Mouse (Mus musculus) right cerebral cortex, postnatal 14 days (tissue): Measurements from ENCODE around the gene Sox30.

ENCODE experiments used
- DNase-seq: peaks from one replicate; pipeline ENCODE4 v3.0.0; 2022

Sox30 gene

GRCm38 (mm10) chr11:45979946-45980892 lies at the start of gene Sox30:
Gene Sox30, plus strand, starts transcription at chr11:45980310.
- peak; percentile 63 for DNase-seq

DNA sequence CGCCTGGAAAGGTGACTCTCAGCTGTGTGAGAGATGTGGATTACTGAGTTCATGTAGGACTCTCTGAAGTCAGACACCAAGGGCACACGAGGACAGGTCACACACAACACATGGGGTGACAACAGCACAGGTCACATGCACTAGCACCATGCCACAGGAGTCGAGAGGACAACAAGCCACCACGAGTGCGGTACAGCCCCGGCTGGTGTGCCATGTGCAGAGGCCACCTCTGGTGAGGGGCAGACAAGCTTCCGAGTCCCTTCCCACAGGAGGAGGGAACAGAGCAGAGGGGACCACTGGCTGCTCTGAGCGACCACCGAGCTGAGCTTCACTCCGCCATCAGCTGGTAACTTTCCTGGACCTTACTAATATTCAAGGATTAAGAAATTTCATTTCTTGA lies 47.3 kb upstream of the Sox30 start:
- no peak for DNase-seq

- no peak for DNase-seq
These were observed 42.6 kb upstream of the Sox30 start for GRCm38 (mm10) chr11:45937478-45937877.

GRCm38 (mm10) chr11:45938917-45939316 lies 41.2 kb upstream of the Sox30 start:
- DNase-seq = no peak

DNA sequence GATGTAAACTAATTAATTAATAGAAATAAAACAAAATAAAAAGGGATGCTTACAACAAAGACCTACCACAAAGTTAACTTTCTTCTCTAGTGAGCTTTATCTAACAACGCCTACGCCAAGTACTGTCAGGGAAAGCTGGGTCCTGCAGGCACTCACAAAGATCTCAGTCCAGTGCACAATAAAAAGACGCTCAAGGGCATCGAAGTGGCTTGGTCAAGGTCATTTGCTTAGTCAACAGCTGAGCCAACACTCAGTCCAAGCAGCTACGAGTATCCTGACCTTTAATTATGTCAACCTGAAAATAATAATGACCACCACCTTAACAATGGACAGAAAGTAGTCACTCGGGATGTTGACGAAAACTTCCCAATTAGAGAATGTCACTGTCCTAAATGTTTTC lies 37.8 kb upstream of the Sox30 start:
- DNase-seq = no peak

DNA sequence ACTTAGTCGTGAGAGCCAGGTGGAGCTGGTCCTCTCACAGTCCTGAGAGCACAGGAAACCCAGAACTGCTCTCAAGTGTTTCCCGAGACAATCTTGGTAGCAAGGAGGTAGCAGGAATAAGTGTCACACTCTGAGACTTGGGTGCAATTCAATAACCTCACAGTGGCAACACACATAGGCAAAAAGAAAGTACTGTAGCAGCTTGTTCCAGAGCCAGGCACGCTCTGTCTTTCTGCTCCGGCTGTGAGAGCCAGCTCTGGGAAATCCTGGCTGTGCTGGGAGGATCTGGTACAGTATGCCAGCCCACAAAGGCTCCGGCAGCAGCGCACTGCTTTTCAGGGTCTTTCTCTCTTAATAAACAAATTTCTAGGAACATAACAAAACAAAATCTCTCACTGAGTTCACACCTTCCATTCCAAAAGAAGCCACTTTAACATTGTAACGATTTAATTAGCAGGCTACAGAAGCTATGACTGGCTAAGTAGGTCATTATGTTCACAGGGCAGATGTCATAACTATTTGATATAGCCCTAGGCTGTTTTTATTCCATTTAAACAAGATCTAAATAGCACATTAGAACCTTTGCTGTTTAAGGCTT lies 36.9 kb upstream of the Sox30 start:
- DNase-seq = peak; percentile 44

DNA sequence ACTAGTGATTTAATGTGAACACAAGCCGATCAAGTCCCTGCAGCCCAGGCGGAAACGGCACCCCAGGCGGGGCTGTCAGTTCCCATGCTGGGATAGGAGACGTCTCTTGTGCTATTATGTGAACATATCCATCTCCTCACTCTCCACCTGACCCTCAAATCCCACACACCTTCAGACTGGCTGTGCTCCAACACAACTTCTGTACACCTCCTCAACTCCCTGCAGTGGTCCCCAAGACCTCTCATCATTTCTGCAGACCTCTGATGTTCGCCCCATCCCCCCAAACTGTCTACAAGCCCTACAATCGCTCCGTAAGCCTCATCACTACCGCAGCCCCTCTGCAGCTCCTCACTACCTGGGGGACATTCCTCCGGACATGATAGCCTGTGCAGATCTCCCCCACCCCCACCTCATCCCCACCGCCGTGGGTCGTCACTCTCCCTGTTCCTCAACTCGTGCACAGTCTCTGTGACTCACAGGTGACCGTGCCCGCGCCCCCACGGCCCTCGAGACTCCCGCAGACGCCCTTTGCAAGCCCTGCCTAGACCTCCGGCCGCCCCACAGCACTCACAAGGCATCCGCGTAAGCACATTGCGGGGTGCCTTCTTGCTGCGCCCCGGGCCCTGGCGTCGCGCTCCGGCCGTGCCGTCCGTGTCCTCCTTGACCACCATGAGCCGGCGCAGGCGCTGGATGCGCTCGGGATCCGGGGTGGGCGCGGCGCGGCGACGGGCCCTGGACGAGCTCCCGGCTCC lies 36.0 kb upstream of the Sox30 start:
- peak; percentile 32 for DNase-seq

DNA sequence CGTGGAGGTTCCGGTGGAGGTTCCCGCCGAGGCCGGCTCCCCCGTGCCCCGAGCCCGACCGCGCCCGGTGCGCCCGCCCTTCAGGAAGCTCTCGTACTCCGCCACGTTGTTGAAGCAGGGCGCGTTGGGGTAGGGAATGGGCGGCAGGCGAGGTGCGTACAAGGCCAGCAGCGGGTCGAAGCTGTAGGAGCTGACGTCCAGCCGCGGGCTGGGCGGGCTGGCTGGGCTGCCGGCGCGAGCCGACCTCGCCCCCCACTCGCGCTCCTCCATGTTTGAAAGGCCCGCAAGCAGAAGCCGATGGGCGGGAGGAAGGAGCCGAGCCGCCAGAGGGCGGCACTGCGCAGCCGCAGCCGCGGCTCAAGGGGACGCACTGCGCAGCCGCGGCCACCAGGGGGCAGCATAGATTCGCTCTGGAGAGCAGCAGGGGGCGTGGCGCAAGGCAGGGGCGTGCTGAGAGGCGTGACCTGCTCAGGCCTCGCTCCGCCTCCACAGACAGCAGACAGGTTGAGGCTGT lies 35.4 kb upstream of the Sox30 start, which contains the start of gene Lsm11:
Lsm11 (minus strand) TSS at position 293 of the 514 bp plus-strand sequence.
- peak; percentile 97 for DNase-seq

DNA sequence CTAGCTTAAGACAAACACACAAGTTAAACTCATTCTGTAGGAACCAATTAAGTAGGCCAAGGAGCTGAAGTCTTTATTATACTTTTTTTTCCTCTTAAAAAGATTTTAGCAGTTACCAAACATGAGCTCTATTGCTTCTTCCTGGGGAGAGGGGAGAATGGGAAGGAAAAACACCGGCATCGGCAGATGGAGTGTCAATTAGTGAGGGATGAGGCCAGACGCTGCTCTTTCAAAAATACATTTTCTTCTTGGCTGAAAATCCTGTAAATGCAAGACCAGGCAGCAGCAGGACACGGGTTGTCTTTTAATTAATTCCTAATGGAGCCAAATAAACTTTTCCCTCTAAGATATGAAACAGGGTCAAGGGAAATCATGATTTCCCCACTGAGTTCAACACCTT lies 33.3 kb upstream of the Sox30 start:
- no peak for DNase-seq

DNA sequence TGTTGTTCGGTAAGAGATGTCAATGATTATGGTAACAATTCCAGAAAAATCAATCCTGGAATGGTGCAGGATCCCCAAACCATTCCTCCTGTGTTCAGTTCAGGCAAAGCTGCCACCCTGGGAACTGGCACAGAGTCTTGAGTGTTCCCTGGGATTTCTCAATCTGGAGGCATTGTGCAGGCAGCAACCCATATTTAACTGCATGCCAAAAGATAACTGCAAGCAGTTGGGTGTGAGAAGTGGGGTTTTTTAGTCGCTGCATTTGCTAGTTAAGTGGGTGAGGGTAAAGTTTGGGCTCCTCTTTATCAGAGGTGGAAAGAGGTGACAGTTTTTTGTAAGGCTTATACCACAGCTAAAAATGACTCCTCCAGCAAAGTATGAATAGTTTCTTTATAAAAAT lies 32.6 kb upstream of the Sox30 start:
- no peak for DNase-seq

- DNase-seq = peak; percentile 82
These were observed 24.9 kb upstream of the Sox30 start, which contains the start of gene Thg1l for GRCm38 (mm10) chr11:45955127-45955627. Gene Thg1l, minus strand, starts transcription at chr11:45955494.

GRCm38 (mm10) chr11:45959598-45959997 lies 20.5 kb upstream of the Sox30 start:
- DNase-seq = peak; percentile 35

DNA sequence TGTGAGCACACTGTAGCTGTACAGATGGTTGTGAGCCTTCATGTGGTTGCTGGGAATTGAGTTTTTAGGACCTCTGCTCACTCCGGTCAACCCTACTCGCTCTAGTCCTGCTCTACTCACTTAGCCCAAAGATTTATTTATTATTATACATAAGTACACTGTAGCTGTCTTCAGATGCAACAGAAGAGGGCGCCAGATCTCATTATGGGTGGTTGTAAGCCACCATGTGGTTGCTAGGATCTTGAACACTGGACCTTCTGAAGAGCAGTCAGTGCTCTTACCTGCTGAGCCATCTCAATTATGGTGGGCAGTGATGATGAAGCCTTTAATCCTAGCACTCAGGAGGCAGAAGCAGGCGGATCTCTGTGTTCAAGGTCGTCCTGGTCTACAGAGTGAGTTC lies 20.1 kb upstream of the Sox30 start:
- DNase-seq = no peak

DNA sequence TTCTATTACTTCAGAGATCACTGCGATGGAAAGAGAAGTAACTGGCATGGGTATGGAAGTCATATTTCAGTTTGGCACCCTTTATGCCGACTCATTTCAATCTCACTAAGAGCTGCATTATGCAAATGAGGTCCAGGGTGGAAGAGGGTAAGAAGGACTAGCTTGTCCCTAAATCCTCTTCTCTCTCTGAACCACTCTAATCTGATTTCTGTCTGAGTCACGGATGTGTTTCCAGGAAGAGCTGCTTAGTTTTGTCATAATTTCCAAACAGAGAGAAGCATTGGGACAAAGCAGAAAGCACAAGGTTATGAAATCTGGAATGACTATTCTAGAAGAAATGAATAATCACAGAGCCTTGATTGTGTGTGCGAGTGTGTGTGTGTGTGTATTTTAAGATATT lies 13.2 kb upstream of the Sox30 start:
- DNase-seq = no peak

- DNase-seq = no peak
These were observed 11.6 kb upstream of the Sox30 start for GRCm38 (mm10) chr11:45968466-45968865.

DNA sequence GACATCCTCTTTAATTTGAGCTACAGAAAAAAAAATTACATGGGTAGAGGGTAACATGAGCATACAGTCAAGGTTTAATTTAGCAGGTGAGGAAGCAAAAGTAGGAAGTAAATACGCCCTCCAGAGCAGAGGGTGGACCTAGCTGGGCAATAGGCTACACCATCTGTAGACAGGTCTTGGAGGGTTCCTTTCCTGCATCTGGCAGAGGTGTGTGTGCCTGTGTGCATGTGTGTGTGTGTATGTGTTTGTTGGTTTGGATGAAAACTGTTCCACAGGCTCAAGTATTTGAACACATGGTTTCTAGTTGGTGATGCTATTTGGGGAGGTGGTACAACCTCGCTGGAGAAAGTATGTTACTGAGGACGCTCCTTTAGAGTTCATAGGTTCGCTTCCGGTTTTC lies 6.5 kb upstream of the Sox30 start:
- no peak for DNase-seq

- DNase-seq = no peak
These were observed 5.6 kb upstream of the Sox30 start for GRCm38 (mm10) chr11:45974466-45974865.

DNA sequence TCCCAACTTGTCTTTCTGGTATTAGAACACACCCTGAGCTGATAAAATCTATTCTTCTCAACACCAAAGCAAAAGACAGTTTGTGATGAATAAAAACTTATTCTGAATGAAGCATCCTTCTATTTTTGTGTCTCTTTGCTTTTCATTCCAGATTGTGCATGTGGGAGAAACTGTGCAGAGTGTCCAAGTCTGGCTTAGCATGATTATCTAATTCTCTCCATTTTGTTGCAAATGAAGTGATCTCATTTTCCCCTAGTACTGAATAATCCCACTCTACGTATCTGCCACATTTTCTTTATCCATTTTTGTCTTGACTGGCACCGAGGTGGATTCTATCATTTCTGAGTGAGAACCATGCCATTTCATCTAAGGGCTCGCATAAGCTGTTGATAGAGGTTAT lies 4.0 kb upstream of the Sox30 start:
- no peak for DNase-seq

GRCm38 (mm10) chr11:45980893-45981253 lies 763 bp downstream of the Sox30 start:
- no peak for DNase-seq

- DNase-seq = peak; percentile 11
These were observed 11.5 kb downstream of the Sox30 start for GRCm38 (mm10) chr11:45991604-45992003.

DNA sequence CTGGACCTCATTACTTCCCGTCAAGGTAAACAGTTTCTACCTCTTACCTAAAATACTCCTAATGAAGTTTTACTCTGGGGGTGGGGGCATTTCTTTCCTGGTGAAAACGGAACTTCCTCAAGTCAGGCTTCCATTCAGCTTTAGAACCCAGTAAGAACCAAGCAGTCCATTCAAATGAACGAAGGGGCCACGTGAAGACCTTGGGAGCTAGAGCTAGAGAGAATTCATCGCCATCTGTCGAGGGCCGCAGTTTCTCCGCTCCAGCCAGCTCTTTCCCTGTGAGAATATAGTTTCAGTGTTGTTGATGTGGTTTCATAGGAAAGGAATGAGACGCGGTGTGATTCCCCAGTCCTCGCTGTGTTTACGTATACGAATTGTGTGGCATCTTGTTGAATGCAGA lies 12.0 kb downstream of the Sox30 start:
- DNase-seq = no peak

DNA sequence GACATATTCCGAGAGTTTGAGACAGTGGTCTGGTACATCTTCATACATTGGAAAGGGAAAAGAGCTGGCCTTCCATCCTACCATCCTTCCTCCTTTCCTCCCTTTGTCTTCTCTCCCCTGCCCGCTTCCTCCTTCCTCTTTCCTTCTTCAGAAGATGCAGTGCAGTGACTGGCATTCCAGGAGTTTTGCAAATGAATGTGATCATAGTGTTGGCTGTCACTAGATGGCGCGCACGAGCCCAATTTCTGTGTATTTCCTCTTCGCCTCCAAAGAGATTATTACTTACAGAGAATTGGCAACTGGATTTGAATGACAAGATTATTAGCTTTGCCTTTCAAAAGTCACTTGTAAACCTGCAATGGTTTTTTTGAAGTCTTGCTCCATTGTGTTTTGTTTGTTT lies 36.0 kb downstream of the Sox30 start:
- peak; percentile 79 for DNase-seq

DNA sequence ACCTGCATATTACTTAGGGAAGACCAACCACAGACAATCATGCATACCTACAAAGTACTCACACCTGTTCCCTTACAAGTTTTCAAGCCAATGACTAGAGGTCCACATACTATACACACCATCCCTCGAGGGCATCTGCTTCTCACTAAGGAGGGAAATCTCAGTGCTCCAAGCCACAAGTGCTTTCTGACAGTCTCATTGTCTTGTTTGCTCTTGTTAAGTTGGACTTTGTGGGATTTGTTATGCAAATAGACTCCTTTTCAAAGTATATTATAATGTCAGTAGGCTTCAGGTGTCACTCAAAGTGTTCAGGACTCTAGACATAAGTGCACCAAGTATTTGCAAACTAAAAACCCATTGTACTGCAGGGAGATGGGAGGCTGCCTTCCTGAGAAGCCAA lies 40.1 kb downstream of the Sox30 start:
- no peak for DNase-seq
